Mouse (Mus musculus) liver, embryonic 14.5 days (tissue): Measurements from ENCODE around the gene Dennd2c.

Experiments
- CTCF ChIP-seq: IDR thresholded peaks from 2 replicates; pipeline ENCODE4 v1.5.1; 2016; ENCODE audit warnings: antibody characterized with exemption, low read depth, control low read depth
- EP300 ChIP-seq: IDR thresholded peaks from 2 replicates; pipeline ENCODE4 v1.6.1; 2016; ENCODE audit warnings: antibody characterized with exemption, low read depth

DNA sequence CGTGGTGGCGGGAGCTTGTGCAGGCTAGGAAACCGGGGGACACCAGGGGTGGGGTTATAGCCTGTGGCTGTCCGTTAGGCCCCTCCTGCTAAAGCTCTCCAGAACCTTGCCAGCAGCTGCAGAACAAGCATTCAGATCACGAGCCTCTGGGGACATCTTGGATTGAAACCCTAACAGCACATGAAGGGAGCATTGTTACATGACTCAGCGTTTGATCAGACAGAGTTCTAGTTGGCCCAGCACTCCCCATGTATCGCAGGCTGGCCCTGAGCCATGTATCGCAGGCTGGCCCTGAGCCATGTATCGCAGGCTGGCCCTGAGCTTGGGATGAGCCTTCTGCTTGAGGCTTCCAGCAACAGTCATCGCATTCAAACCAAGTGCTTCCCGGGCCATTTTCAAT is 38.9 kb downstream of the Dennd2c start:
- TF ChIP-seq EP300 (no peak), CTCF (no peak)
